Mouse (Mus musculus) midbrain, embryonic 10.5 days (tissue): ENCODE results near the gene Zbtb46. TPM values are rescaled to one million over a fixed set of nuclear protein-coding genes. Genes with fewer than 3 reads are reported as not detected.
A peak's percentile ranks its signal among the peaks of the same experiment; 100 is the strongest.

Experiments used
- DNase-seq: peaks from one replicate; pipeline ENCODE4 v3.0.0-alpha.2; 2017; ENCODE audit warnings: low spot score
- H3K27ac ChIP-seq: fragments of 300-500 bp; sonication (generic); replicated peaks from 2 replicates; pipeline ENCODE4 v1.5.1; 2016; ENCODE audit warnings: mild to moderate bottlenecking
- H3K27me3 ChIP-seq: fragments of 300-500 bp; sonication (generic); 2 replicates; pipeline ENCODE4 v1.6.1; 2016; ENCODE audit warnings: low read depth, mild to moderate bottlenecking; ENCODE audit not compliant: poor library complexity, severe bottlenecking
- H3K36me3 ChIP-seq: fragments of 300-500 bp; sonication (generic); 2 replicates; pipeline ENCODE4 v1.6.1; 2016; ENCODE audit warnings: mild to moderate bottlenecking, moderate library complexity
- H3K4me1 ChIP-seq: fragments of 300-500 bp; sonication (generic); 2 replicates; pipeline ENCODE4 v1.6.1; 2016
- H3K4me3 ChIP-seq: fragments of 300-500 bp; sonication (generic); 2 replicates; pipeline ENCODE4 v1.5.1; 2016; ENCODE audit warnings: mild to moderate bottlenecking, moderate library complexity
- H3K9me3 ChIP-seq: fragments of 300-500 bp; sonication (generic); replicated peaks from 2 replicates; pipeline ENCODE4 v1.6.1; 2016; ENCODE audit warnings: mild to moderate bottlenecking
- WGBS: fragments of 180-500 bp; shearing (Covaris S2); methylation state at CpG from one replicate; pipeline ENCODE4 v1.1.7; 2016; 5-methylcytosine and 5-hydroxymethylcytosine counted together
- polyA plus RNA-seq: library from polyadenylated mRNA; unstranded; fragments of >200 nt; fragmentation: Nextera tagmentation; extraction: Ambion mirVana; gene quantifications from 2 replicates; pipeline ENCODE4 v1.2.1, GENCODE M21; 2016

Zbtb46 gene
- polyA plus RNA-seq, 1 experiment from 2014 or later = 16.8 TPM

DNA sequence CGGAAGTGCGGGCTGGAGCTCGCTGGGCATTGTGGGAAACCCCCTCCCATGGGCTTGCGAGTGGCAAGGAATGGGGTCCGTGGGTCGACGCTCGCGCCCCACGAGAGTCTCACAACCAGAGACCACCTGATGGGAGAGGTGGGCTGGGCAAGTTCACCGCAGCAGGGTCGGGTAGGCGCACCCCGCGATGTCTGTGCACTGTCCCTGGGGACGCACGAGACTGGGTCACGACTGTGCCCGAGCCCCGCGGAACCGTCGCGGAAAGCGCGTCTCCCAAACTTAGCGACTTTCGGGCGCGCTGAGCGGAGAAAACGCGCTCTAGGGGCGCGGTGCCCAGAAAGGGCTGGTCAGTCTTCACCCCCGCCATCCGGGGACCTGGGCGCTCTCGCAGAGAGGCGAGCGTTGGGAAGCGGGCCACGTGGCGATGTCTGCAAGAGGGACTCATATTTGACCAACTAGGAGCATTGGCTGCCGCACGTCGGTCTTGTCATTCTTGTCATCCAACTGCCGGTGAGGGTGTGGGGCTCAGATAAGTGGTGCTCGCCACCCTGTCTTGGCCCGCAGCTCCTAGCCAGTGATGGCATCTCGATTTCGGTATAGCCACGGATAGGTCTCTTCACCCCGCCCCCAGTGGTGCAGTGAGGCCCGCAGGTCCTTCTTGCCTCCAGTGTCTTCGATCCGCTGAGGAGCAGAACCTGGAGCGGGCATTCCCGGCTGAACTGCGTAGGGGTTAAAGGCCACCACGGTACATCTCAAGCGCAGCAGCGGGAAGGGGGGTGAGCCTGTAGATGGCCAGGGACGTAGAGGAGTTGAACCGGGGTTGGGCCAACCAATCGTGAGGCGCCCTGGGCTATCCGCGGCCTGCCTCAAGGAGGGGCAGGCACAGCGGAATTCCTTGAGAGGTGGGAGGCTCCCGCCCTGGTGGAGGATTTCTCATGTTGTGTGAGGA, 721 bp upstream of the Zbtb46 start:
- DNase-seq = peak; percentile 74
- H3K9me3 ChIP-seq = no peaks in the 10 kb centered on the region
- H3K4me1 ChIP-seq = peaks cover 46% of the 10 kb centered on the region
- H3K36me3 ChIP-seq = no peaks in the 10 kb centered on the region
- peak overlapping the region; percentile 91 for H3K27ac ChIP-seq
- WGBS = under 1% methylated on average over 71 of the region's 71 CpGs
- H3K27me3 ChIP-seq = peaks cover 43% of the 10 kb centered on the region
- H3K4me3 ChIP-seq = peak overlapping the region; percentile 94

DNA sequence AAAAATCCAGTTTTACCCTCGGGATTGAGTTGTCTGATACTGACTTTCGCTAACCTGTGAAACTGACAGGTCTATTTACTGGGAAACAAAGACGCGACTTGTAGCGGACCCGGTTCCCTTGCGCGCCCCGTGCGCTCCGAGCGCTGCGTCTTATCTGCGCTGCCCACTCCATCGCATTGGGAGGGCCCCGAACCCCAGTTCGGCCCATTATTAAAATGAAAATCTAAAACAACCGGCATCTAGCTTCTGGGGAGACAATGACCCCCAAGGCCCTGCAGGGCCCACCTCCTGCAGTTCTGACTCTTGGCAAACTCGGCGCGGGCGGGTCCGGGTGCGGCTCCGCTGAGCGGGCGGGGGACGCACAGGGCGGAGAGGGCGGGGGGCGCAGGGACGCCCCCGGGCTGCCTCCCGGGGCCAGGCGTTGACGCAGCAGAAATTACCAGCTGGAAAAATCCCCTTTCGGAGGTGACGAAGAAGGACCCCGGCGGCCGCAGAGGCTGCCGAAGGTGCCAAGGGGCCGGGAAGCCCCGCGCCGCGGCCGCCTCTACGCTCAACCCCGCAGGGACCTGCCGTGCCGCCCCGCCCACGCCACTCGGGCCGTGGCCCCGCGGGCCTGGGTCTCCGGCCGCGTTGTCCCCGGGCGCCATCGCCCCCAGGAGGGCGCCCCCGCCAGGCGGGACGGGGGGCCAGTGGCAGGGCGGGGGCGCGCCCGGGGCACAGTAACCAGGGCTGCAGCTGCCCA, 644 bp downstream of the Zbtb46 start:
- Histone ChIP-seq H3K27me3 (peaks cover 36% of the 10 kb centered on the region), H3K36me3 (no peaks in the 10 kb centered on the region), H3K9me3 (no peaks in the 10 kb centered on the region), H3K27ac (peak overlapping the region; percentile 91), H3K4me1 (peaks cover 45% of the 10 kb centered on the region), H3K4me3 (peak overlapping the region; percentile 94)
- peak; percentile 62 for DNase-seq
- WGBS = under 1% methylated on average over 70 of the region's 72 CpGs

DNA sequence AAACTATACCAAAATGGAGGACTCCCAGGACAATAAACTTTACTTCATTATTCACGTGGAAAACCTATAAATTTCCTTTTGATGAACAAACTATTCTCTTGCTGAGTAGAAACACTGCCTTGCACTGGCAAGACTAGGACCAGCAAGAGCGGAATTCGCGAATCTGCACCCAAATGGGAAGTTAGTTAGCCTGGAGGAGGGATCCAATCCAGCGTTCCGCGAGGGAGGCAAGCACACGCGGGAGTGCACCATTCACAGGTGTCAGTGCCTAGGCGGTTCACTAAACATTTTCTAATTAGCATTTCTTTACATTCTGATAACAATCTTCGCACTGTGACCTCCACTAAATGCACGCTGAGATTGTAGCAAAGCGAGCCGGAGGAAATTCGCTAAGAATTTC, 1.4 kb downstream of the Zbtb46 start:
- Histone ChIP-seq H3K4me1 (peaks cover 37% of the 10 kb centered on the region), H3K9me3 (no peaks in the 10 kb centered on the region), H3K27ac (no peak overlapping the region), H3K27me3 (peaks cover 36% of the 10 kb centered on the region), H3K36me3 (no peaks in the 10 kb centered on the region), H3K4me3 (peak overlapping the region; percentile 94)
- 6% methylated on average over 15 of the region's 15 CpGs for WGBS
- peak; percentile 22 for DNase-seq

GRCm38 (mm10) chr2:181455899-181456298, 3.3 kb downstream of the Zbtb46 start:
- no peak overlapping the region for H3K27ac ChIP-seq
- no peaks in the 10 kb centered on the region for H3K36me3 ChIP-seq
- no peaks in the 10 kb centered on the region for H3K9me3 ChIP-seq
- H3K27me3 ChIP-seq = peaks cover 22% of the 10 kb centered on the region
- 80% methylated on average over 2 of the region's 2 CpGs for WGBS
- no peak for DNase-seq
- peaks cover 28% of the 10 kb centered on the region for H3K4me1 ChIP-seq
- no peak overlapping the region for H3K4me3 ChIP-seq

DNA sequence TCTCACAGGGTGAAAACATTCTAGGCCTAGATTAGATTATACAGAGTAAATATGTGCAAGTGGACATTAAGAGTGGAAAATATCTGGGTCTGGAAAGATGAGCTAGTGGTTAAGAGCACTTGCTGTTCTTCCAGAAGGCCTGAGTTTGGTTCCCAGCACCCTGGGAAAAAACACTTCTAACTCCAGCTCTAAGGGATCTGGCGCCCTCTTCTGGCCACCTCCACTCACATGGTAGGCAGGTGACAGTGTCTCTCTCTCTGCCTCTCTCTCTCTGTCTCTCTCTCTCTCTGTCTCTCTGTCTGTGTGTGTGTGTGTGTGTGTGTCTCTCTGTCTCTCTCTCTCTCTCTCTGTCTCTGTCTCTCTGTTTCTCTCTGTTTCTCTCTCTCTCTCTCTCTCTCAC, 6.0 kb downstream of the Zbtb46 start:
- Histone ChIP-seq H3K36me3 (no peaks in the 10 kb centered on the region), H3K27ac (no peak overlapping the region), H3K4me1 (peaks cover 11% of the 10 kb centered on the region), H3K4me3 (no peak overlapping the region), H3K9me3 (no peaks in the 10 kb centered on the region), H3K27me3 (peaks cover 18% of the 10 kb centered on the region)
- no peak for DNase-seq
- 47% methylated on average over 1 of the region's 1 CpGs for whole genome bisulfite sequencing

DNA sequence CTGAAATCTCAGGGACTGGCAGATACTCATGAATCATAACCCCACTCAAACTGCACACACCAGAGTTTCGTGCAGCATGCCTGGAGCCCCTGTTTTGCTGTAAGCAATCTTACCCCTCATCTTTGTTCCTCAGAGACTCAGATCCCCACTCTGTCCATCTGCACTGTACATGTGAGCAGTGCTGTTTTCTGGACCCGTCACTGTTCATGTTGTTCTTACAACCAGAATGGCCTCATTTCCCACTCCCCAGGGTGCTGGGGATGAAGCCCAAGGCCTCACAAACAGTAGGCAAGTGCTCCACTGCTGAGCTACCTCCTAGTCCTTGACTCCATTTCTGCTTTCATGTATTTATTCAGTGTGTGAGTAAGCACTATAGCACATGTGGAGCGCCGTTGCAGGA, 7.0 kb downstream of the Zbtb46 start:
- Histone ChIP-seq H3K9me3 (no peaks in the 10 kb centered on the region), H3K4me1 (peaks cover 2% of the 10 kb centered on the region; the same call in 1 of the 2 replicates), H3K36me3 (no peaks in the 10 kb centered on the region), H3K4me3 (no peak overlapping the region), H3K27ac (no peak overlapping the region), H3K27me3 (peaks cover 7% of the 10 kb centered on the region)
- WGBS = 82% methylated on average over 4 of the region's 4 CpGs
- no peak for DNase-seq

DNA sequence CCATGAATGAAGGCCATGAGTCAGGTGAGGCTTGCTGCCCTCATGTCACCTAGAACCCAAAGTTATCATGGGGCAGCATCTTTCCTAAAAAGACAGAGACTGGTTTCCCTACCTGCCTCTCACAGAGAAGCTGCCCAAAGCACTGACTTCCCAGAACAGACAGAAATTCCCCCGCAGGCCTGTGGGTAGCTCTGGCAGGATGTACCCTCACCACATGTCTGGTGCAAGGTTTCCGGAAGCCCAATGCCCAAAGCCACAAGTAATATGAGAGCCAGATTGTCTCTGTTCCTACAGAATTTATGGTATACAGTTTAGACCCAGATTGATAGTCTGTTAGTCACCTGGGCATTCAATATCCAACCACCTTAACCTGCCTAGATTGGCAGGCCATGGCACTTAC, 16.2 kb downstream of the Zbtb46 start:
- no peaks in the 10 kb centered on the region for H3K36me3 ChIP-seq
- H3K4me3 ChIP-seq = no peak overlapping the region
- H3K4me1 ChIP-seq = no peaks in the 10 kb centered on the region
- no peak for DNase-seq
- H3K27me3 ChIP-seq = no peaks in the 10 kb centered on the region
- 94% methylated on average over 2 of the region's 2 CpGs for WGBS
- H3K27ac ChIP-seq = no peak overlapping the region
- H3K9me3 ChIP-seq = no peaks in the 10 kb centered on the region

DNA sequence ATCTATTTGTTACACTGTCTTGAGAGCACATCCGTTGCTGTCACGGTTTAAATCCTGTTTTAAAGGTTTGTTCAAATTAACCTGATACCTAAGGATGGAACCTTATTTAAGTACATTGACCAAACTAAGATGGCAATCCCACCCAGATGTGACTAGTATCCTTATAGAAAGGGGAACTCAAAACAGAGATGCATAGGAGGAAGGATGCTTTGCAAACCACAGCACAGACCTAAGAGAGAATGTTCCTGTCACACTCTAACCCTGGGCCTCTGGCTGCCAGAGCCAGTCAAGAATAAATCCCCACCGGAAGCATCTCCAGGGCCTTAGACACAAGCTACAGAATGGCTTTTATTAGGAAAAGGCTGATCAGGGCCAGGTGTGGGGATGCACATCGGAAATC, 21.1 kb downstream of the Zbtb46 start:
- no peak for DNase-seq
- Histone ChIP-seq H3K9me3 (no peaks in the 10 kb centered on the region), H3K27ac (no peak overlapping the region), H3K36me3 (no peaks in the 10 kb centered on the region), H3K27me3 (no peaks in the 10 kb centered on the region), H3K4me3 (no peak overlapping the region), H3K4me1 (no peaks in the 10 kb centered on the region)
- WGBS = 87% methylated on average over 4 of the region's 4 CpGs

DNA sequence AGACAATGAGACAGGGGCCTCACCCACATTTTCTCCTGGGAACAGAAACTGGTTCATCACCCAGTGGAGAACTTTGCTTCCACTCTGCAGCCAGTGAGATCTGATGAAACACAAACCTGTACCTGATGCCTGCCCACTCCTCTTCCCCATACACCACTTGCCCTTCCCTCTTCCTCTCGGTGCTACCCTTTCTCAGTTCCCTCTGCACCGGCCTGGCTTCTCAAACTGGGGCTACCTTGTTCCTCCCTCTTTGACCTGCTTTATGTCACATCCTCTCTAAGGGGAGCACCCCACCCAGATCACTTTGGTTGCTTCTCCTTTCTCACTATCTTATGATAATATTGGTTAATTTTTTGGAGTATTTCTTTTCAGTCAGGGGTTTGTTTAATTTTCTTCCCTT, 23.0 kb downstream of the Zbtb46 start:
- no peak for DNase-seq
- Histone ChIP-seq H3K27ac (no peak overlapping the region), H3K4me1 (no peaks in the 10 kb centered on the region), H3K27me3 (no peaks in the 10 kb centered on the region), H3K9me3 (no peaks in the 10 kb centered on the region), H3K4me3 (no peak overlapping the region), H3K36me3 (no peaks in the 10 kb centered on the region)
- 84% methylated on average over 2 of the region's 2 CpGs for WGBS

- H3K4me3 ChIP-seq = no peak overlapping the region
- no peaks in the 10 kb centered on the region for H3K9me3 ChIP-seq
- no peaks in the 10 kb centered on the region for H3K4me1 ChIP-seq
- no peaks in the 10 kb centered on the region for H3K27me3 ChIP-seq
- no peak overlapping the region for H3K27ac ChIP-seq
- peaks cover 28% of the 10 kb centered on the region for H3K36me3 ChIP-seq
- no peak for DNase-seq
- 93% methylated on average over 9 of the region's 9 CpGs for WGBS
These were observed 35.4 kb downstream of the Zbtb46 start for GRCm38 (mm10) chr2:181423834-181424233.

DNA sequence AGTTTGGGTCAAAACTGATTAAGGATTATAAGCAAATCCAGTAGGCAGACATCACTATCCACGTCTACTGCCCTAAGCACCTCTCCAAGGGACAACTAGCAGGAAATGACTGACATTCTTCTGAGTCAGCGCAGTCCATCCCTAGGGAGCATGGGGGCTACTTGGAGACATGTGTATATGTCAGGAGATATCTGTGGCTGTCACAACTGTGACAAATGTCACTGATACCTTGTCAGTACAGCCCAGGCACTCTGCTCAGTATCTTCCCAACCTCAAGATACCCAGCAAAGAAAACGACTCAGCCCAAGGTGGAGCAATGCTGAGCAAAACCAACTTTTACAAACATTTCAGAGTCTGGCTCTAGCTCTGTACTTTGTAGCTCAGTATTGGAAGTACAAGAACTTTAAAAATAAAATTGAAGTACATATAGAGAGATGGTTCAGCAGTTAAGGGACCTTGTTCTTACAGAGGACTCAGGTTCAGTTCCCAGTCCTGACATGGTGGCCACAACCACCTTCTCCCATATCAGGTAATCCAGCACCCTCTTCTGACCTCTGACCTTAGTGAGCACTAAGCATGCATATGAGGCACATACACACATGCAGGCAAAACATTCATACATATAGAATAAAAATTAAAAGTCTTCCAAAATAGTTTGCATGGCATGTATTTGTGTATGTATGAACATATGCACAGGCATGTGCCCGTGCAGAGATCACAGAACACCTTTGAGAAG, 38.2 kb downstream of the Zbtb46 start:
- no peak for DNase-seq
- no peaks in the 10 kb centered on the region for H3K9me3 ChIP-seq
- no peaks in the 10 kb centered on the region for H3K27me3 ChIP-seq
- H3K4me3 ChIP-seq = no peak overlapping the region
- WGBS = 79% methylated on average over 4 of the region's 4 CpGs
- peaks cover 28% of the 10 kb centered on the region for H3K36me3 ChIP-seq
- H3K4me1 ChIP-seq = no peaks in the 10 kb centered on the region
- no peak overlapping the region for H3K27ac ChIP-seq

- no peaks in the 10 kb centered on the region for H3K27me3 ChIP-seq
- H3K4me1 ChIP-seq = no peaks in the 10 kb centered on the region
- no peak overlapping the region for H3K4me3 ChIP-seq
- no peak for DNase-seq
- 87% methylated on average over 4 of the region's 4 CpGs for WGBS
- H3K9me3 ChIP-seq = no peaks in the 10 kb centered on the region
- peaks cover 28% of the 10 kb centered on the region for H3K36me3 ChIP-seq
- H3K27ac ChIP-seq = no peak overlapping the region
These were observed 38.8 kb downstream of the Zbtb46 start for GRCm38 (mm10) chr2:181420426-181420825.
